Mouse (Mus musculus): ENCODE results near the gene Bzw2. TPM values are rescaled to one million over a fixed set of nuclear protein-coding genes. Genes with fewer than 3 reads are reported as not detected.
A peak's percentile ranks its signal among the peaks of the same experiment; 100 is the strongest.
"Not testable (repeated sequence)": the region's sequence is repeated elsewhere in the genome, so short reads cannot be mapped to it uniquely, and the experiment has no call there.

Bzw2 gene
- 37.2 and 39.3 TPM in 2 replicates for polyA plus RNA-seq (2012; rRNA removed)

GRCm38 (mm10) chr12:36157638-36158308 lies at the start of gene Bzw2:
Bzw2 (minus strand) TSS chr12:36158080.
- Histone ChIP-seq H3K27ac (ENCODE audit: insufficient read depth, low read length) (peak within 1 kb of the TSS; percentile 55), H3K4me1 (ENCODE audit: control insufficient read depth, insufficient read depth, low read length) (0 out of 2 replicates have a peak, but pooled peaks cover 1% of the 10 kb centered on the region), H3K4me3 (ENCODE audit: insufficient read depth, low read length) (peak within 1 kb of the TSS; percentile 89)
- TF ChIP-seq CTCF (IDR thresholded peaks at IDR 0.05; ENCODE audit: extremely low read depth, insufficient read depth, low read length) (no peak), POLR2A (IDR thresholded peaks at IDR 0.05; ENCODE audit: extremely low read depth, insufficient read depth, low read length) (no peak)

- H3K27ac ChIP-seq (ENCODE audit: insufficient read depth, low read length): no peak overlapping the region
- H3K4me3 ChIP-seq (ENCODE audit: insufficient read depth, low read length): no peak overlapping the region
- TF ChIP-seq CTCF (IDR thresholded peaks at IDR 0.05; ENCODE audit: extremely low read depth, insufficient read depth, low read length) (no peak), POLR2A (IDR thresholded peaks at IDR 0.05; ENCODE audit: extremely low read depth, insufficient read depth, low read length) (no peak)
- peaks cover 2% of the 10 kb centered on the region; the same call in 1 of the 2 replicates for H3K4me1 ChIP-seq (ENCODE audit: control insufficient read depth, insufficient read depth, low read length)
Measured at GRCm38 (mm10) chr12:36207072-36207799, 49.4 kb upstream of the Bzw2 start.

- not testable (repeated sequence) for H3K4me3 ChIP-seq (ENCODE audit: insufficient read depth, low read length); H3K4me1 ChIP-seq (ENCODE audit: control insufficient read depth, insufficient read depth, low read length); H3K27ac ChIP-seq (ENCODE audit: insufficient read depth, low read length)
Measured at GRCm38 (mm10) chr12:36205579-36206119, 47.8 kb upstream of the Bzw2 start.

GRCm38 (mm10) chr12:36194976-36195375 lies 37.1 kb upstream of the Bzw2 start:
- Histone ChIP-seq H3K4me3 (ENCODE audit: insufficient read depth, low read length) (no peak overlapping the region), H3K4me1 (ENCODE audit: control insufficient read depth, insufficient read depth, low read length) (no peaks in the 10 kb centered on the region), H3K27ac (ENCODE audit: insufficient read depth, low read length) (no peak overlapping the region)
- TF ChIP-seq CTCF (IDR thresholded peaks at IDR 0.05; ENCODE audit: extremely low read depth, insufficient read depth, low read length) (no peak), POLR2A (IDR thresholded peaks at IDR 0.05; ENCODE audit: extremely low read depth, insufficient read depth, low read length) (no peak)

GRCm38 (mm10) chr12:36190343-36190742 lies 32.5 kb upstream of the Bzw2 start:
- no peaks in the 10 kb centered on the region for H3K4me1 ChIP-seq (ENCODE audit: control insufficient read depth, insufficient read depth, low read length)
- TF ChIP-seq POLR2A (IDR thresholded peaks at IDR 0.05; ENCODE audit: extremely low read depth, insufficient read depth, low read length) (no peak), CTCF (IDR thresholded peaks at IDR 0.05; ENCODE audit: extremely low read depth, insufficient read depth, low read length) (no peak)
- H3K4me3 ChIP-seq (ENCODE audit: insufficient read depth, low read length): no peak overlapping the region
- H3K27ac ChIP-seq (ENCODE audit: insufficient read depth, low read length): no peak overlapping the region

- no peak for TF ChIP-seq POLR2A (IDR thresholded peaks at IDR 0.05; ENCODE audit: extremely low read depth, insufficient read depth, low read length)
- TF ChIP-seq CTCF (IDR thresholded peaks at IDR 0.05; ENCODE audit: extremely low read depth, insufficient read depth, low read length): no peak
- Histone ChIP-seq H3K4me1 (ENCODE audit: control insufficient read depth, insufficient read depth, low read length) (no peaks in the 10 kb centered on the region), H3K4me3 (ENCODE audit: insufficient read depth, low read length) (no peak overlapping the region), H3K27ac (ENCODE audit: insufficient read depth, low read length) (no peak overlapping the region)
Measured at GRCm38 (mm10) chr12:36189610-36190009, 31.7 kb upstream of the Bzw2 start.

GRCm38 (mm10) chr12:36187081-36187480 lies 29.2 kb upstream of the Bzw2 start:
- H3K4me3 ChIP-seq (ENCODE audit: insufficient read depth, low read length): no peak overlapping the region
- TF ChIP-seq CTCF (IDR thresholded peaks at IDR 0.05; ENCODE audit: extremely low read depth, insufficient read depth, low read length) (no peak), POLR2A (IDR thresholded peaks at IDR 0.05; ENCODE audit: extremely low read depth, insufficient read depth, low read length) (no peak)

GRCm38 (mm10) chr12:36182570-36182969 lies 24.7 kb upstream of the Bzw2 start:
- TF ChIP-seq POLR2A (IDR thresholded peaks at IDR 0.05; ENCODE audit: extremely low read depth, insufficient read depth, low read length) (no peak), CTCF (IDR thresholded peaks at IDR 0.05; ENCODE audit: extremely low read depth, insufficient read depth, low read length) (no peak)
- H3K4me3 ChIP-seq (ENCODE audit: insufficient read depth, low read length): no peak overlapping the region
- H3K27ac ChIP-seq (ENCODE audit: insufficient read depth, low read length): 0 out of 2 replicates have a peak overlapping the region, but pooled peaks have one; percentile 22
- peaks cover 2% of the 10 kb centered on the region; the same call in 1 of the 2 replicates for H3K4me1 ChIP-seq (ENCODE audit: control insufficient read depth, insufficient read depth, low read length)

More at GRCm38 (mm10) chr12:36187081-36187480, 29.2 kb upstream of the Bzw2 start:
- no peak overlapping the region for H3K27ac ChIP-seq (ENCODE audit: insufficient read depth, low read length)
- H3K4me1 ChIP-seq (ENCODE audit: control insufficient read depth, insufficient read depth, low read length): peaks cover 2% of the 10 kb centered on the region; the same call in 1 of the 2 replicates

- TF ChIP-seq CTCF (IDR thresholded peaks at IDR 0.05; ENCODE audit: extremely low read depth, insufficient read depth, low read length): no peak
- no peak for TF ChIP-seq POLR2A (IDR thresholded peaks at IDR 0.05; ENCODE audit: extremely low read depth, insufficient read depth, low read length)
- H3K27ac ChIP-seq (ENCODE audit: insufficient read depth, low read length): no peak overlapping the region
Measured at GRCm38 (mm10) chr12:36177227-36177626, 19.3 kb upstream of the Bzw2 start.

More at GRCm38 (mm10) chr12:36177227-36177626, 19.3 kb upstream of the Bzw2 start:
- H3K4me1 ChIP-seq (ENCODE audit: control insufficient read depth, insufficient read depth, low read length): no peaks in the 10 kb centered on the region
- H3K4me3 ChIP-seq (ENCODE audit: insufficient read depth, low read length): no peak overlapping the region
